Mouse (Mus musculus) MEL (cell line): ENCODE measurements at regions not wholly inside any gene's neighbourhood (a gene's known extent, or its start where the extent isn't known, plus 50 kb on each side); places are given as distances from the start of the nearest gene placed in this dataset.

Experiments used
- DNase-seq: peaks from one replicate; pipeline ENCODE4 v3.0.0; 2011; ENCODE audit warnings: low read depth, low spot score
- H3K27ac ChIP-seq: 2 replicates; pipeline ENCODE4 v1.5.1; 2012; ENCODE audit warnings: low read depth, mild to moderate bottlenecking, control low read depth, low read length, moderate library complexity; ENCODE audit not compliant: control insufficient read depth
- H3K27me3 ChIP-seq, 2 experiments: fragments of 150-350 bp in 1 of 2; sonication (generic) in 1 of 2; 2 replicates each; pipeline ENCODE4 v1.6.1; 2012; ENCODE audit warnings: low read length in 2 of 2, mild to moderate bottlenecking in 2 of 2, improper control_type of control experiment in 1 of 2, moderate library complexity in 1 of 2; ENCODE audit not compliant: insufficient read depth in 2 of 2, control insufficient read depth in 1 of 2
- H3K36me3 ChIP-seq, 2 experiments: 2 replicates each; pipeline ENCODE4 v1.6.1; 2012 to 2014; ENCODE audit warnings: low read length in 2 of 2, improper control_type of control experiment in 1 of 2, inconsistent platforms in 1 of 2, mild to moderate bottlenecking in 1 of 2; ENCODE audit not compliant: insufficient read depth in 2 of 2, control insufficient read depth in 1 of 2
- H3K4me1 ChIP-seq, 2 experiments: fragments of 150-350 bp in 1 of 2; sonication (generic) in 1 of 2; 2 replicates each; pipeline ENCODE4 v1.6.1; 2012; ENCODE audit warnings: low read length in 2 of 2, improper control_type of control experiment in 1 of 2, mild to moderate bottlenecking in 1 of 2; ENCODE audit not compliant: insufficient read depth in 2 of 2, control insufficient read depth in 1 of 2
- H3K4me3 ChIP-seq, 2 experiments: fragments of 150-350 bp in 1 of 2; sonication (generic) in 1 of 2; 2 replicates each; pipeline ENCODE4 v1.5.1; 2012; ENCODE audit warnings: low read depth in 2 of 2, low read length in 2 of 2, mild to moderate bottlenecking in 2 of 2, moderate library complexity in 2 of 2, control low read depth in 1 of 2, improper control_type of control experiment in 1 of 2; ENCODE audit not compliant: control insufficient read depth in 1 of 2, insufficient read depth in 1 of 2
- H3K79me2 ChIP-seq: 2 replicates; pipeline ENCODE4 v1.6.1; 2012; ENCODE audit warnings: mild to moderate bottlenecking, low read length, moderate library complexity; ENCODE audit not compliant: control insufficient read depth, poor library complexity, insufficient read depth
- H3K9ac ChIP-seq: 2 replicates; pipeline ENCODE4 v1.6.1; 2012; ENCODE audit warnings: low read depth, mild to moderate bottlenecking, control low read depth, low read length, moderate library complexity; ENCODE audit not compliant: control insufficient read depth, poor library complexity, severe bottlenecking
- H3K9me3 ChIP-seq: fragments of 150-350 bp; sonication (generic); replicated peaks from 2 replicates; pipeline ENCODE4 v1.6.1; 2012; ENCODE audit warnings: mild to moderate bottlenecking, low read length, improper control_type of control experiment, moderate library complexity; ENCODE audit not compliant: insufficient read depth
- BHLHE40 ChIP-seq: IDR thresholded peaks from 2 replicates; pipeline ENCODE4 v1.6.1; 2012; ENCODE audit warnings: low read depth, mild to moderate bottlenecking, inconsistent platforms, low read length, improper control_type of control experiment, borderline replicate concordance
- CHD1 ChIP-seq: IDR thresholded peaks from 2 replicates; pipeline ENCODE4 v1.6.1; 2012; ENCODE audit warnings: low read depth, mild to moderate bottlenecking, inconsistent platforms, low read length, improper control_type of control experiment
- CTCF ChIP-seq, 3 experiments: IDR thresholded peaks in 2 of 3; conservative IDR thresholded peaks in 1 of 3; 2 replicates each; pipeline ENCODE4 v1.5.1; 2011 to 2012; ENCODE audit warnings: low read length in 3 of 3, low read depth in 2 of 3, mild to moderate bottlenecking in 2 of 3, improper control_type of control experiment in 1 of 3, inconsistent platforms in 1 of 3, mixed read lengths in 1 of 3, moderate library complexity in 1 of 3; ENCODE audit not compliant: control insufficient read depth in 1 of 3, insufficient read depth in 1 of 3, poor library complexity in 1 of 3, severe bottlenecking in 1 of 3
- ELF1 ChIP-seq: IDR thresholded peaks from 2 replicates; pipeline ENCODE4 v1.6.1; 2014; ENCODE audit warnings: low read depth, mild to moderate bottlenecking, inconsistent platforms, low read length, improper control_type of control experiment, moderate library complexity
- EP300 ChIP-seq, 2 experiments: IDR thresholded peaks; 2 replicates each; pipeline ENCODE4 v1.6.1; 2011; ENCODE audit warnings: improper control_type of control experiment in 2 of 2, low read length in 2 of 2, low read depth in 1 of 2, mild to moderate bottlenecking in 1 of 2
- GATA1 ChIP-seq: IDR thresholded peaks from 2 replicates; pipeline ENCODE4 v1.6.1; 2011; ENCODE audit warnings: low read depth, low read length, improper control_type of control experiment
- JUND ChIP-seq: IDR thresholded peaks from 2 replicates; pipeline ENCODE4 v1.6.1; 2011; ENCODE audit warnings: low read depth, mild to moderate bottlenecking, improper control_type of control experiment, low read length
- MAZ ChIP-seq: IDR thresholded peaks from 2 replicates; pipeline ENCODE4 v1.6.1; 2012; ENCODE audit warnings: low read depth, mild to moderate bottlenecking, inconsistent platforms, low read length, improper control_type of control experiment
- POLR2A ChIP-seq, 2 experiments: IDR thresholded peaks; 2 replicates each; pipeline ENCODE4 v1.6.1; 2011 to 2012; ENCODE audit warnings: low read length in 2 of 2, mild to moderate bottlenecking in 2 of 2, control low read depth in 1 of 2, improper control_type of control experiment in 1 of 2, low read depth in 1 of 2, moderate library complexity in 1 of 2; ENCODE audit not compliant: control insufficient read depth in 1 of 2, insufficient read depth in 1 of 2, poor library complexity in 1 of 2
- POLR2AphosphoS2 ChIP-seq: IDR thresholded peaks from 2 replicates; pipeline ENCODE4 v1.6.1; 2011; ENCODE audit warnings: low read length, improper control_type of control experiment
- POLR2AphosphoS5 ChIP-seq: IDR thresholded peaks from 2 replicates; pipeline ENCODE4 v1.6.1; 2012; ENCODE audit warnings: low read depth, borderline replicate concordance, mild to moderate bottlenecking, inconsistent platforms, low read length, moderate library complexity, mixed read lengths
- RAD21 ChIP-seq: IDR thresholded peaks from 2 replicates; pipeline ENCODE4 v1.6.1; 2011; ENCODE audit warnings: mild to moderate bottlenecking, low read depth, low read length, improper control_type of control experiment
- SIN3A ChIP-seq: IDR thresholded peaks from 2 replicates; pipeline ENCODE4 v1.6.1; 2012; ENCODE audit warnings: low read length, improper control_type of control experiment, inconsistent platforms
- SMC3 ChIP-seq: IDR thresholded peaks from 2 replicates; pipeline ENCODE4 v1.6.1; 2011; ENCODE audit warnings: low read depth, low read length, improper control_type of control experiment
- TBP ChIP-seq: IDR thresholded peaks from 2 replicates; pipeline ENCODE4 v1.8.0; 2011; ENCODE audit warnings: low read depth, low read length, improper control_type of control experiment
- USF2 ChIP-seq, 2 experiments: IDR thresholded peaks; 2 replicates each; pipeline ENCODE4 v1.6.1; 2011 to 2012; ENCODE audit warnings: improper control_type of control experiment in 2 of 2, low read length in 2 of 2, borderline replicate concordance in 1 of 2, inconsistent platforms in 1 of 2, low read depth in 1 of 2, mild to moderate bottlenecking in 1 of 2; ENCODE audit not compliant: insufficient read depth in 1 of 2
- ZC3H11A ChIP-seq: IDR thresholded peaks from 2 replicates; pipeline ENCODE4 v1.6.1; 2012; ENCODE audit warnings: low read depth, mild to moderate bottlenecking, inconsistent platforms, low read length, improper control_type of control experiment

- Histone ChIP-seq H3K9me3 (no peaks in the 10 kb centered on the region), H3K4me1 (peaks cover 0 to 4% of the 10 kb centered on the region in 2 experiments; a peak in 2 of 4 replicates)
- TF ChIP-seq MAZ (no peak), RAD21 (no peak)
- TF ChIP-seq, all 39 proteins: peak for 0
- no peak for DNase-seq
- Histone ChIP-seq H3K27ac (no peak overlapping the region), H3K4me3 (no peak overlapping the region), H3K79me2 (no peaks in the 10 kb centered on the region), H3K9ac (no peak overlapping the region), H3K36me3 (peaks cover 0 to 5% of the 10 kb centered on the region in 2 experiments; a peak in 2 of 4 replicates), H3K27me3 (no peaks in the 10 kb centered on the region)
These were observed 292.9 kb upstream of the Cobl start for GRCm38 (mm10) chr11:12757677-12758076.

GRCm38 (mm10) chr11:12750016-12750415 is 285.3 kb upstream of the Cobl start:
- Histone ChIP-seq H3K4me1 (no peaks in the 10 kb centered on the region), H3K79me2 (no peaks in the 10 kb centered on the region), H3K9me3 (no peaks in the 10 kb centered on the region)
- no peak for TF ChIP-seq TBP
- no peak for TF ChIP-seq SIN3A
- no peak for TF ChIP-seq USF2 (IDR thresholded peaks at IDR 0.05; ENCODE audit: borderline replicate concordance in 1 of 2, insufficient read depth in 1 of 2, low read depth in 1 of 2, low read length in 2 of 2)
- TF ChIP-seq POLR2AphosphoS5, result no peak
- no peak for TF ChIP-seq ZC3H11A
- TF ChIP-seq CTCF (IDR thresholded peaks at IDR 0.05 in 2 of 3, conservative IDR thresholded peaks at IDR 0.05 in 1 of 3; ENCODE audit: control insufficient read depth in 1 of 3, insufficient read depth in 1 of 3, low read depth in 2 of 3, low read length in 3 of 3, poor library complexity in 1 of 3, severe bottlenecking in 1 of 3), result no peak
- TF ChIP-seq MAZ, result no peak
- no peak for TF ChIP-seq BHLHE40
- no peak for TF ChIP-seq GATA1
- TF ChIP-seq SMC3, result no peak
- no peak for TF ChIP-seq POLR2AphosphoS2
- no peak for TF ChIP-seq ELF1
- TF ChIP-seq JUND, result no peak
- TF ChIP-seq POLR2A (IDR thresholded peaks at IDR 0.05; ENCODE audit: control insufficient read depth in 1 of 2, insufficient read depth in 1 of 2, low read depth in 1 of 2, low read length in 2 of 2, poor library complexity in 1 of 2), result no peak
- TF ChIP-seq EP300 (IDR thresholded peaks at IDR 0.05; ENCODE audit: low read depth in 1 of 2, low read length in 2 of 2), result no peak
- TF ChIP-seq, all 39 proteins: peak for 0
- no peak for DNase-seq
- no peak overlapping the region for H3K4me3 ChIP-seq
- H3K27me3 ChIP-seq, result no peaks in the 10 kb centered on the region
- H3K27ac ChIP-seq, result no peak overlapping the region
- H3K9ac ChIP-seq, result no peak overlapping the region
- no peaks in the 10 kb centered on the region for H3K36me3 ChIP-seq

GRCm38 (mm10) chr11:12749245-12749644 is 284.5 kb upstream of the Cobl start:
- TF ChIP-seq GATA1 (no peak), CHD1 (no peak)
- DNase-seq, result no peak

More at GRCm38 (mm10) chr11:12749245-12749644, 284.5 kb upstream of the Cobl start:
- H3K27ac ChIP-seq, result no peak overlapping the region
- no peaks in the 10 kb centered on the region for H3K27me3 ChIP-seq
- H3K9me3 ChIP-seq, result no peaks in the 10 kb centered on the region
- H3K9ac ChIP-seq, result no peak overlapping the region
- H3K4me1 ChIP-seq, result no peaks in the 10 kb centered on the region
- no peak overlapping the region for H3K4me3 ChIP-seq
- H3K79me2 ChIP-seq, result no peaks in the 10 kb centered on the region
- H3K36me3 ChIP-seq, result no peaks in the 10 kb centered on the region
